Mouse (Mus musculus): ENCODE results near the gene Adgrl1. TPM values are rescaled to one million over a fixed set of nuclear protein-coding genes. Genes with fewer than 3 reads are reported as not detected.

Gene Adgrl1
- polyA plus RNA-seq, 2 experiments from 2014 or later = 8.9 to 11.5 TPM

Other genes starting within 250 kb of the Adgrl1 start
- gene Gipc1, start 247.4 kb upstream of the Adgrl1 start, polyA plus RNA-seq (2017; shearing (Covaris generic)) = 10 to 100 TPM; 14.8 to 21.9 TPM
- 1 to 10 TPM; 1.2 TPM for gene Ptger1, start 233.4 kb upstream of the Adgrl1 start, polyA plus RNA-seq (2017; shearing (Covaris generic))
- 10 to 100 TPM; 21.0 to 25.9 TPM for gene Pkn1, start 200.9 kb upstream of the Adgrl1 start, polyA plus RNA-seq (2017; shearing (Covaris generic))
- 100 to 1,000 TPM; 153 to 208 TPM for gene Ddx39, start 184.9 kb upstream of the Adgrl1 start, polyA plus RNA-seq (2017; shearing (Covaris generic))
- 100 to 1,000 TPM; 199 to 267 TPM for gene Adgre5, start 158.8 kb upstream of the Adgrl1 start, polyA plus RNA-seq (2017; shearing (Covaris generic))
- under 1 TPM; 0.20 to 0.92 TPM for gene Gm10644, start 55.1 kb downstream of the Adgrl1 start, polyA plus RNA-seq (2017; shearing (Covaris generic))
- gene Asf1b, start 55.4 kb downstream of the Adgrl1 start, polyA plus RNA-seq (2017; shearing (Covaris generic)) = 10 to 100 TPM; 22.3 to 45.2 TPM
- gene Prkaca, start 72.9 kb downstream of the Adgrl1 start, polyA plus RNA-seq (2017; shearing (Covaris generic)) = 10 to 100 TPM in 1 of 2 experiments, 1 to 10 TPM in 1; 9.5 to 15.4 TPM
- 1 to 10 TPM; 5.9 to 6.3 TPM for gene Samd1, start 97.6 kb downstream of the Adgrl1 start, polyA plus RNA-seq (2017; shearing (Covaris generic))
- not detected for gene 1700067K01Rik, start 101.4 kb downstream of the Adgrl1 start, polyA plus RNA-seq (2017; shearing (Covaris generic))
- not detected for gene 2210011C24Rik, start 112.1 kb downstream of the Adgrl1 start, polyA plus RNA-seq (2017; shearing (Covaris generic))
- 1 to 10 TPM; 2.0 to 2.9 TPM for gene Palm3, start 121.4 kb downstream of the Adgrl1 start, polyA plus RNA-seq (2017; shearing (Covaris generic))
- 100 to 1,000 TPM; 261 to 389 TPM for gene Il27ra, start 142.5 kb downstream of the Adgrl1 start, polyA plus RNA-seq (2017; shearing (Covaris generic))
- gene Rln3, start 144.9 kb downstream of the Adgrl1 start, polyA plus RNA-seq (2017; shearing (Covaris generic)) = 10 to 100 TPM; 45.1 to 59.1 TPM
- gene Gm10643, start 165.0 kb downstream of the Adgrl1 start, polyA plus RNA-seq (2017; shearing (Covaris generic)) = 1 to 10 TPM; 1.2 to 1.7 TPM
- gene Rfx1, start 166.7 kb downstream of the Adgrl1 start, polyA plus RNA-seq (2017; shearing (Covaris generic)) = 10 to 100 TPM; 10.9 to 14.0 TPM
- gene Dcaf15, start 204.7 kb downstream of the Adgrl1 start, polyA plus RNA-seq (2017; shearing (Covaris generic)) = 10 to 100 TPM; 14.5 to 15.5 TPM
- 10 to 100 TPM in 1 of 2 experiments, 1 to 10 TPM in 1; 6.1 to 13.1 TPM for gene Podnl1, start 225.9 kb downstream of the Adgrl1 start, polyA plus RNA-seq (2017; shearing (Covaris generic))
- gene Cc2d1a, start 247.8 kb downstream of the Adgrl1 start, polyA plus RNA-seq (2017; shearing (Covaris generic)) = 10 to 100 TPM; 12.7 to 19.2 TPM
- gene 4930432K21Rik, start 247.9 kb downstream of the Adgrl1 start, polyA plus RNA-seq (2017; shearing (Covaris generic)) = 1 to 10 TPM; 1.1 to 3.2 TPM

All from CD4-positive, CD25-positive, alpha-beta regulatory T cell, adult 4 months (primary cell).